Mouse (Mus musculus): Measurements from ENCODE around the gene Tmed5. TPM values are rescaled to one million over a fixed set of nuclear protein-coding genes. Genes with fewer than 3 reads are reported as not detected.
"Not testable (repeated sequence)": the region's sequence is repeated elsewhere in the genome, so short reads cannot be mapped to it uniquely, and the experiment has no call there.

The Tmed5 gene
- polyA plus RNA-seq, 1 experiment from 2014 or later, result 41.8 TPM

- Histone ChIP-seq H3K27ac (ENCODE audit: low read length) (no peak overlapping the region), H3K9me3 (replicated peaks; ENCODE audit: control insufficient read depth, low read length) (no peaks in the 10 kb centered on the region), H3K4me3 (ENCODE audit: low read length) (no peak overlapping the region), H3K27me3 (ENCODE audit: control insufficient read depth, insufficient read depth, low read length) (no peaks in the 10 kb centered on the region), H3K4me1 (ENCODE audit: control insufficient read depth, insufficient read depth, low read length) (peaks cover 2% of the 10 kb centered on the region; the same call in 1 of the 2 replicates), H3K9ac (ENCODE audit: low read length) (no peak overlapping the region), H3K36me3 (ENCODE audit: control insufficient read depth, insufficient read depth) (peaks cover 29% of the 10 kb centered on the region), H3K4me2 (ENCODE audit: low read depth, low read length) (no peak overlapping the region)
- WGBS, result 84% methylated on average over 5 of the region's 5 CpGs
- no peak for ATAC-seq (replicated peaks; ENCODE audit: extremely low read depth, insufficient read depth, low FRiP score)
Observed at GRCm38 (mm10) chr5:108104306-108104705, 28.1 kb downstream of the Tmed5 start.

GRCm38 (mm10) chr5:108100196-108100595 lies 32.2 kb downstream of the Tmed5 start:
- Histone ChIP-seq H3K4me3 (ENCODE audit: low read length) (no peak overlapping the region), H3K4me1 (ENCODE audit: control insufficient read depth, insufficient read depth, low read length) (peaks cover 2% of the 10 kb centered on the region; the same call in 1 of the 2 replicates), H3K9ac (ENCODE audit: low read length) (no peak overlapping the region), H3K27me3 (ENCODE audit: control insufficient read depth, insufficient read depth, low read length) (no peaks in the 10 kb centered on the region), H3K27ac (ENCODE audit: low read length) (no peak overlapping the region), H3K36me3 (ENCODE audit: control insufficient read depth, insufficient read depth) (peaks cover 23% of the 10 kb centered on the region), H3K4me2 (ENCODE audit: low read depth, low read length) (no peak overlapping the region), H3K9me3 (replicated peaks; ENCODE audit: control insufficient read depth, low read length) (no peaks in the 10 kb centered on the region)
- ATAC-seq (replicated peaks; ENCODE audit: extremely low read depth, insufficient read depth, low FRiP score), result no peak; the same call in 1 of the 2 replicates

GRCm38 (mm10) chr5:108097676-108098075 lies 34.7 kb downstream of the Tmed5 start:
- Histone ChIP-seq H3K4me3 (ENCODE audit: low read length) (no peak overlapping the region), H3K9ac (ENCODE audit: low read length) (no peak overlapping the region), H3K4me2 (ENCODE audit: low read depth, low read length) (no peak overlapping the region), H3K4me1 (ENCODE audit: control insufficient read depth, insufficient read depth, low read length) (peaks cover 2% of the 10 kb centered on the region; the same call in 1 of the 2 replicates), H3K36me3 (ENCODE audit: control insufficient read depth, insufficient read depth) (peaks cover 24% of the 10 kb centered on the region), H3K27me3 (ENCODE audit: control insufficient read depth, insufficient read depth, low read length) (no peaks in the 10 kb centered on the region), H3K9me3 (replicated peaks; ENCODE audit: control insufficient read depth, low read length) (no peaks in the 10 kb centered on the region), H3K27ac (ENCODE audit: low read length) (no peak overlapping the region)
- 93% methylated on average over 3 of the region's 3 CpGs for WGBS
- no peak for ATAC-seq (replicated peaks; ENCODE audit: extremely low read depth, insufficient read depth, low FRiP score)

DNA sequence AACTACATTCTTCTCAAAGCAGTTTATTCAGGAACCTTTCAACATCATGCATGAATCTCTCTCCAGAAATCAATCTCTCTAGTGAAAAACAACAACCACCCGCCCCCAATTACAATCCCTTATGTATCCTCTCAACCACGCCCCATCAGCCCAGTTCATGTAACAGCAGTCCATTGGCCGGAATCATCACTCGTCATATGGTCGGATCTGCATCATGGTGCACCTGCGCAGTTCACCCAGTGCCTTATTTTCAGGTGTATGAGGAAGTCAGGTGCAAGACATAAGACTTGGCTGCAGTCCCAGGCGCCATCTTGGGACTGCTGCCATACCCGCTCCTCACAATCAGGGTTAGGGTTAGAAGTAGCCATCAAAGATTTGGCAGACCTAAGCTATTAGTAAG lies 39.7 kb downstream of the Tmed5 start:
- H3K27me3 ChIP-seq (ENCODE audit: control insufficient read depth, insufficient read depth, low read length); ATAC-seq (replicated peaks; ENCODE audit: extremely low read depth, insufficient read depth, low FRiP score); H3K27ac ChIP-seq (ENCODE audit: low read length); H3K4me3 ChIP-seq (ENCODE audit: low read length); H3K9me3 ChIP-seq (replicated peaks; ENCODE audit: control insufficient read depth, low read length); H3K9ac ChIP-seq (ENCODE audit: low read length); H3K4me1 ChIP-seq (ENCODE audit: control insufficient read depth, insufficient read depth, low read length); H3K4me2 ChIP-seq (ENCODE audit: low read depth, low read length): not testable (repeated sequence)
- peaks cover 51% of the 10 kb centered on the region for H3K36me3 ChIP-seq (ENCODE audit: control insufficient read depth, insufficient read depth)
- 94% methylated on average over 8 of the region's 8 CpGs for WGBS

- Histone ChIP-seq H3K9me3 (replicated peaks; ENCODE audit: control insufficient read depth, low read length) (no peaks in the 10 kb centered on the region), H3K27me3 (ENCODE audit: control insufficient read depth, insufficient read depth, low read length) (no peaks in the 10 kb centered on the region), H3K4me2 (ENCODE audit: low read depth, low read length) (no peak overlapping the region), H3K27ac (ENCODE audit: low read length) (no peak overlapping the region), H3K4me1 (ENCODE audit: control insufficient read depth, insufficient read depth, low read length) (no peaks in the 10 kb centered on the region), H3K9ac (ENCODE audit: low read length) (no peak overlapping the region), H3K4me3 (ENCODE audit: low read length) (no peak overlapping the region), H3K36me3 (ENCODE audit: control insufficient read depth, insufficient read depth) (peaks cover 34% of the 10 kb centered on the region)
- no peak for ATAC-seq (replicated peaks; ENCODE audit: extremely low read depth, insufficient read depth, low FRiP score)
- 92% methylated on average over 2 of the region's 2 CpGs for WGBS
Observed at GRCm38 (mm10) chr5:108085440-108085839, 47.0 kb downstream of the Tmed5 start.

DNA sequence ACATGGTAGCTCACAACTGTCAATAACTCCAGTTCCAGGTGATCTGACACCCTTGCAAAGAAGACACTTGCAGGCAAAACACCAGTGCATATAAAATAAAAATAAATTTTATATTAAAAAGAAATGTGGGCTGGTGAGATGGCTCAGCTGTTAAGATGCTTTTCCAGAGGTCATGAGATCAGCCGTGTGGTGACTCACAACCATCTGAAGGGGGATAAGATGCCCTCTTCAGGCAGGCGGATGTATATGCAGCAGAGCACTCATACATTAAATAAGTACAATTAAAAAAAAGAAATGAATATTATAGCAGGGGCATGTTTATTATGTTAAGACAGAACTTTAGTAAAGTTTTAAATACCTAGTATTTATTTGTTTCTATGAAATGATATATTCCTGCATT lies 50.0 kb downstream of the Tmed5 start:
- WGBS, result 43% methylated on average over 2 of the region's 2 CpGs
- peaks cover 20% of the 10 kb centered on the region for H3K36me3 ChIP-seq (ENCODE audit: control insufficient read depth, insufficient read depth)
- no peak for ATAC-seq (replicated peaks; ENCODE audit: extremely low read depth, insufficient read depth, low FRiP score)
- no peaks in the 10 kb centered on the region for H3K4me1 ChIP-seq (ENCODE audit: control insufficient read depth, insufficient read depth, low read length)
- no peak overlapping the region for H3K4me3 ChIP-seq (ENCODE audit: low read length)
- H3K9ac ChIP-seq (ENCODE audit: low read length), result no peak overlapping the region
- H3K27ac ChIP-seq (ENCODE audit: low read length), result no peak overlapping the region
- no peaks in the 10 kb centered on the region for H3K27me3 ChIP-seq (ENCODE audit: control insufficient read depth, insufficient read depth, low read length)
- H3K9me3 ChIP-seq (replicated peaks; ENCODE audit: control insufficient read depth, low read length), result no peaks in the 10 kb centered on the region
- H3K4me2 ChIP-seq (ENCODE audit: low read depth, low read length), result no peak overlapping the region

DNA sequence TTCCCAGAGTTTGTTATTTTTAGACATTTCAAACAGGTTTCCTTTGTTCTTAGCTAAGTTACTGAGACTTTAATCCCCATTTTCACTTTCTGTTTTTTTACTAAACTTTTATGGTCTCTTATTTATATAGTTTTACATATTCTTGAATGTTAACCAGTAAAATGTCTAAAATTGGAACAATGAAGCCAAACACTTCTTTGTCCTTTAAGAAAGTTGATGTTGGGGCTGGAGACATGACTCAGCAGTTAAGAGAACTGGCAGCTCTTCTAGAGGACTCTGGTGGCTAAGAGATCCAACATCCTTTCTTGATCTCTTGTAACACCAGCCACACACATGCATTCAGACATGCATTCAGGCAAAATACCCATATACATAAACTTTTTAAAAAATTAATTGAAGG lies 52.8 kb downstream of the Tmed5 start:
- Histone ChIP-seq H3K4me1 (ENCODE audit: control insufficient read depth, insufficient read depth, low read length) (no peaks in the 10 kb centered on the region), H3K4me2 (ENCODE audit: low read depth, low read length) (no peak overlapping the region), H3K36me3 (ENCODE audit: control insufficient read depth, insufficient read depth) (peaks cover 18% of the 10 kb centered on the region), H3K4me3 (ENCODE audit: low read length) (no peak overlapping the region), H3K9ac (ENCODE audit: low read length) (no peak overlapping the region), H3K27me3 (ENCODE audit: control insufficient read depth, insufficient read depth, low read length) (no peaks in the 10 kb centered on the region), H3K9me3 (replicated peaks; ENCODE audit: control insufficient read depth, low read length) (0 out of 2 replicates have a peak, but pooled peaks cover 3% of the 10 kb centered on the region), H3K27ac (ENCODE audit: low read length) (no peak overlapping the region)
- no peak for ATAC-seq (replicated peaks; ENCODE audit: extremely low read depth, insufficient read depth, low FRiP score)

- ATAC-seq (replicated peaks; ENCODE audit: extremely low read depth, insufficient read depth, low FRiP score), result no peak
- Histone ChIP-seq H3K9ac (ENCODE audit: low read length) (no peak overlapping the region), H3K9me3 (replicated peaks; ENCODE audit: control insufficient read depth, low read length) (0 out of 2 replicates have a peak, but pooled peaks cover 3% of the 10 kb centered on the region), H3K4me2 (ENCODE audit: low read depth, low read length) (no peak overlapping the region), H3K4me1 (ENCODE audit: control insufficient read depth, insufficient read depth, low read length) (no peaks in the 10 kb centered on the region), H3K27me3 (ENCODE audit: control insufficient read depth, insufficient read depth, low read length) (no peaks in the 10 kb centered on the region), H3K4me3 (ENCODE audit: low read length) (no peak overlapping the region), H3K36me3 (ENCODE audit: control insufficient read depth, insufficient read depth) (peaks cover 12% of the 10 kb centered on the region; the same call in 1 of the 2 replicates), H3K27ac (ENCODE audit: low read length) (no peak overlapping the region)
- WGBS, result 77% methylated on average over 6 of the region's 6 CpGs
Observed at GRCm38 (mm10) chr5:108076833-108077540, 55.4 kb downstream of the Tmed5 start.

- H3K27ac ChIP-seq (ENCODE audit: low read length), result no peak overlapping the region
- H3K9ac ChIP-seq (ENCODE audit: low read length), result no peak overlapping the region
- H3K9me3 ChIP-seq (replicated peaks; ENCODE audit: control insufficient read depth, low read length), result 0 out of 2 replicates have a peak, but pooled peaks cover 3% of the 10 kb centered on the region
- ATAC-seq (replicated peaks; ENCODE audit: extremely low read depth, insufficient read depth, low FRiP score), result no peak
- H3K4me1 ChIP-seq (ENCODE audit: control insufficient read depth, insufficient read depth, low read length), result no peaks in the 10 kb centered on the region
- no peaks in the 10 kb centered on the region for H3K27me3 ChIP-seq (ENCODE audit: control insufficient read depth, insufficient read depth, low read length)
- peaks cover 11% of the 10 kb centered on the region; the same call in 1 of the 2 replicates for H3K36me3 ChIP-seq (ENCODE audit: control insufficient read depth, insufficient read depth)
- no peak overlapping the region for H3K4me3 ChIP-seq (ENCODE audit: low read length)
- H3K4me2 ChIP-seq (ENCODE audit: low read depth, low read length), result no peak overlapping the region
Observed at GRCm38 (mm10) chr5:108076241-108076640, 56.2 kb downstream of the Tmed5 start.
